Mouse (Mus musculus): ENCODE results near the gene Cdh13. TPM values are rescaled to one million over a fixed set of nuclear protein-coding genes. Genes with fewer than 3 reads are reported as not detected.

Cdh13 gene
- polyA plus RNA-seq, 1 experiment from 2014 or later: 0.53 TPM

DNA sequence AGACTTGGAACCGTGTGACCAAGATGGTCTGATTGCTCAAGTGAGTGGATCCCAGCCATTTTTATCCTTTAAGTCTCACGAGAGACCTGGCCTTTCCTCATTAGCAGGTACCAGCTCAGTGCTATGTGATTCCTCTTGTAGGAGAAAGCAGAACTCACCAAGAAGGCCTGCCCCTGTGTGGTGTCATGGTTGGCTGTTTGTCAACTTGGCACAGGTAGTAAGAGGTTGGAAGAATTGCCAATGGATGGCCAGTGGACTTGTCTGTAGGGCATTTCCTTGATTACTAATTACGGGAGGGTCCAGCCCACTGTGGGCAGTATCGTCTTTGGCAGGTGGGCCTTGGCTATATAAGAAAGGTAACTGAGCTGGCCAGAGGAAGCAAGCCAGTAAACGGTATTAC is 281.7 kb downstream of the Cdh13 start:
- DNase-seq (no peak), ATAC-seq (no peak)
- 81% methylated on average over 5 of the region's 5 CpGs for WGBS (ENCODE audit: insufficient replicate concordance)
- H3K36me3 ChIP-seq (replicated peaks; ENCODE audit: insufficient read depth, low read length): no peaks in the 10 kb centered on the region
- H3K4me3 ChIP-seq (ENCODE audit: low read depth, low read length): no peak overlapping the region
- H3K9ac ChIP-seq (replicated peaks): no peak overlapping the region
- H3K4me1 ChIP-seq (ENCODE audit: insufficient read depth): no peaks in the 10 kb centered on the region
- H3K9me3 ChIP-seq (ENCODE audit: low read length): no peaks in the 10 kb centered on the region
- no peak overlapping the region for H3K27ac ChIP-seq (ENCODE audit: low read depth)
- TF ChIP-seq CTCF (IDR thresholded peaks at IDR 0.05; ENCODE audit: low read depth) (no peak), EP300 (IDR thresholded peaks at IDR 0.05; ENCODE audit: low read depth) (no peak)
- no peaks in the 10 kb centered on the region for H3K27me3 ChIP-seq (ENCODE audit: insufficient read depth, low read length)
- H3K4me2 ChIP-seq (ENCODE audit: low read depth, low read length): no peak overlapping the region

DNA sequence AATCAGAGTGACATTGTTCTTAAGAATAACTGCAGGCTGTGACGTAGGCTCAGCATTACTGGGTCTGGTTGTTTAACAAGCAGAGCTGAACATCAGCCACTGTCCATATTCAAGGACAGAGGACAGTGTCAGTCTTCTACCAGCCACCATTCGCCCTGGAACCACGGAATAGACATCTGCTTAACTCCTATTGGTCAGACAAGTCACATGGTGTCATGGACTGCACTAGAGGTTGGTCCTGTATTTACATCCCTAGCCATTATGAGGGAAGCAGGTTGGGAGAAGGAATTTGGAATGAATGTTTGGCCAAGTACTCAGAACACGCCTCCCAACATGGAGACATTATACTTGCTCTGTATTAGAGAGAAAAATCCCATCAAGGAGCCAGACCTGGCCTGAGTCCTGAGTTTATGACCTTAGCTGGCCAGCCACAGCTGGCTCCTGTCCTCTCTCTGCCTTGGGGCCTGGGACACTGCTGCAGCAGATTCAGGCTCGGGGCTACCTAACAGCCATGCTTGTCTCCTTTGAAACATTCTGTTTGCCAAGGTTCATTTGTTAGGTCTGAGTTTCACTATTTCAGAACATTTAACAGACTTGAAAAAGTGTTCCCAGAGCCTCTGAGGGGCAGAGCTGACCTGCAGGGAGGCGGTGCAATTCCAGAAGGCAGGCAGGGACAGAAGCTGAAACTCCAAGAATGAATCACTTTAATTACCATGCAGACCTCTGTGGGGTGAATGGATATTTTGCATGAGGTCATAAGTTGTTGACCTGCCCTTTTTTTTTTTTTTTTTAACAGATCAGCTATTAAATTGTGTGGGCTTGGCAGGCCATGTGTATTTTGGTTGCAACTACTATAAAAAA is 282.6 kb downstream of the Cdh13 start:
- no peaks in the 10 kb centered on the region for H3K27me3 ChIP-seq (ENCODE audit: insufficient read depth, low read length)
- no peak overlapping the region for H3K4me2 ChIP-seq (ENCODE audit: low read depth, low read length)
- H3K9me3 ChIP-seq (ENCODE audit: low read length): no peaks in the 10 kb centered on the region
- H3K27ac ChIP-seq (ENCODE audit: low read depth): no peak overlapping the region
- DNase-seq: no peak
- no peak overlapping the region for H3K4me3 ChIP-seq (ENCODE audit: low read depth, low read length)
- ATAC-seq: no peak
- 66% methylated on average over 6 of the region's 6 CpGs for WGBS (ENCODE audit: insufficient replicate concordance)
- no peak overlapping the region for H3K9ac ChIP-seq (replicated peaks)
- no peaks in the 10 kb centered on the region for H3K4me1 ChIP-seq (ENCODE audit: insufficient read depth)
- TF ChIP-seq CTCF (IDR thresholded peaks at IDR 0.05; ENCODE audit: low read depth): no peak
- TF ChIP-seq EP300 (IDR thresholded peaks at IDR 0.05; ENCODE audit: low read depth): no peak
- no peaks in the 10 kb centered on the region for H3K36me3 ChIP-seq (replicated peaks; ENCODE audit: insufficient read depth, low read length)

DNA sequence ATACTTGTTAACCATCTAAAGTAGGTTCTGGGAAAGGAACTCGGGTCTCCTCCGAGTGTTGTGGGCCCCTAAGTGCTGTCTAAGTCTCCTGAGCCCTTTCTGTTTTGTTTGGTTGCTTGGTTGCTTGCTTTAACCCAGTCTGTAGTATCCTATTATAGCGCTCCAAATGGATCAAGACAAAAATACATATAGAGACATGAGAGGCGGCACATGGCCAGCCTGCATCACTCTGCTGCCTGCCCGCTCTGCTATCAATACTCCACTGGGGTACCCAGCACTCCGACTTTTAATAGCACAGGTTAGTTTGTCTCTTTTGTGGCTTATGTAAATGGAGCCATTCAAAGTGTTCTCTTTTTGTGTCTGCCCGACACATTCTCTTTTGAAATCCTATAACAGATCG is 285.8 kb downstream of the Cdh13 start:
- DNase-seq: no peak
- no peak for ATAC-seq
- 78% methylated on average over 8 of the region's 8 CpGs for WGBS (ENCODE audit: insufficient replicate concordance)
- Histone ChIP-seq H3K4me1 (ENCODE audit: insufficient read depth) (no peaks in the 10 kb centered on the region), H3K27ac (ENCODE audit: low read depth) (no peak overlapping the region), H3K4me3 (ENCODE audit: low read depth, low read length) (no peak overlapping the region), H3K36me3 (replicated peaks; ENCODE audit: insufficient read depth, low read length) (no peaks in the 10 kb centered on the region), H3K9me3 (ENCODE audit: low read length) (no peaks in the 10 kb centered on the region), H3K4me2 (ENCODE audit: low read depth, low read length) (no peak overlapping the region), H3K9ac (replicated peaks) (no peak overlapping the region), H3K27me3 (ENCODE audit: insufficient read depth, low read length) (no peaks in the 10 kb centered on the region)
- TF ChIP-seq EP300 (IDR thresholded peaks at IDR 0.05; ENCODE audit: low read depth): no peak
- TF ChIP-seq CTCF (IDR thresholded peaks at IDR 0.05; ENCODE audit: low read depth): no peak

DNA sequence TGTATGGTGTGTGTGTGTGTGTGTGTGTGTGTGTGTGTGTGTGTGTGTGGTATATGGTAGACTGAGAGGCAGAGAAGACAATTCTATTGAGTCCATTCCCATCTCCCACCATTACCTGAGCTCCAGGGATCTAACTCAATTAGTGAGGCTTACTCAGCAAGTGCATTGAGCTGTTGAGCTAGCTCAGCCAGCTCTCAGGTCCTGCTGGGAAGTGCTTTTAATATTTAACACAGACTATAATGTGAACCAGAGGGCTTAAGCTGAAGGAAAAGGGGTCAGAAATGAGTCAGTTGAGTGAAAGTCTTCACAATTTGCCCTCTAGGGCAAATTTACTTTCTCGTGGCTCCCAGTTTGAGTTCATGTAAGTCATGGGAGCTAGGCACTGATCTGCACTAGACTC is 297.7 kb downstream of the Cdh13 start:
- no peaks in the 10 kb centered on the region for H3K27me3 ChIP-seq (ENCODE audit: insufficient read depth, low read length)
- H3K36me3 ChIP-seq (replicated peaks; ENCODE audit: insufficient read depth, low read length): no peaks in the 10 kb centered on the region
- H3K4me3 ChIP-seq (ENCODE audit: low read depth, low read length): no peak overlapping the region
- no peak overlapping the region for H3K4me2 ChIP-seq (ENCODE audit: low read depth, low read length)
- H3K27ac ChIP-seq (ENCODE audit: low read depth): no peak overlapping the region
- TF ChIP-seq EP300 (IDR thresholded peaks at IDR 0.05; ENCODE audit: low read depth): no peak
- no peak for TF ChIP-seq CTCF (IDR thresholded peaks at IDR 0.05; ENCODE audit: low read depth)
- H3K9me3 ChIP-seq (ENCODE audit: low read length): no peaks in the 10 kb centered on the region
- no peak for DNase-seq
- no peak for ATAC-seq
- WGBS (ENCODE audit: insufficient replicate concordance): 78% methylated on average over 1 of the region's 1 CpGs
- H3K4me1 ChIP-seq (ENCODE audit: insufficient read depth): no peaks in the 10 kb centered on the region
- H3K9ac ChIP-seq (replicated peaks): no peak overlapping the region

DNA sequence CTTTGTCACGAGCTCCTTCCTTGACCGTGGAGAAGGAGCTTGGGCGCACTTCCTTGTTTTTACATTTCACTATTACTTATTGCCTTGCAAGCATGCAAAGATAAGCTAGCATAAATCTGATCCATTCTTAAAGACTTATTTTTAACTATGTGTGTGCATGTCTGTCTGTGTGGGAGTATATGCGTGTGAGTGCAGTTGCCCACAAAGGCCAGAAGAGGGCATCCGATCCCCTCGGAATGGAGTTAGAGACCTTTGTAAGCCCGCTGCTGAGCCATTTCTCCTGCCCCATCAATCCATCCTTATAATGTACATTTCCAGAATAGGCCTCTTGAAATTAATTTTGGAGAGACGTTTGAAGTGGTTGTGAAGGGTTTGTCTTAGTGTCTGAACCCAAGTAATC is 298.7 kb downstream of the Cdh13 start:
- H3K36me3 ChIP-seq (replicated peaks; ENCODE audit: insufficient read depth, low read length): no peaks in the 10 kb centered on the region
- H3K27me3 ChIP-seq (ENCODE audit: insufficient read depth, low read length): no peaks in the 10 kb centered on the region
- no peaks in the 10 kb centered on the region for H3K9me3 ChIP-seq (ENCODE audit: low read length)
- H3K4me2 ChIP-seq (ENCODE audit: low read depth, low read length): no peak overlapping the region
- no peak overlapping the region for H3K9ac ChIP-seq (replicated peaks)
- TF ChIP-seq CTCF (IDR thresholded peaks at IDR 0.05; ENCODE audit: low read depth): no peak
- no peak for TF ChIP-seq EP300 (IDR thresholded peaks at IDR 0.05; ENCODE audit: low read depth)
- no peak for DNase-seq
- H3K4me1 ChIP-seq (ENCODE audit: insufficient read depth): no peaks in the 10 kb centered on the region
- no peak overlapping the region for H3K4me3 ChIP-seq (ENCODE audit: low read depth, low read length)
- no peak for ATAC-seq
- H3K27ac ChIP-seq (ENCODE audit: low read depth): no peak overlapping the region
- 86% methylated on average over 8 of the region's 8 CpGs for WGBS (ENCODE audit: insufficient replicate concordance)

DNA sequence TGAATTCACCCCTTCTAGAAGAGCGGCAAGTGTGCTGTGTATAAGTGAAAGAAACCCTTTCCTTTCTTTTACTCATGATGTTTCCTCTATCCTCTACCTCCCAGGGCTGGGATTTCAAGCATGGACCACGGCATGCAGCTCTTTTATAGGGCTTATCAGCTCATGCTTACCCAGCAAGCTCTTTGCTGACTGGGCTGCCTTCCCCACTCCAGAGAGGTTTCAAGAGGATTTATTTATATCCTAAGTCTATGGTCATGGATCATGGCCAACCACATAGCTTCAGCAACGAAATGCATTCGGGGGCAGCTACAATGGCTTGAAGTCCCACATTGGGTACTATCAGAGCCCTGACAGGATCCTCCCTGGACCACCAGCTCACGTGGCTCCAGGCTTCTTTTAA is 304.4 kb downstream of the Cdh13 start:
- 63% methylated on average over 5 of the region's 5 CpGs for WGBS (ENCODE audit: insufficient replicate concordance)
- Histone ChIP-seq H3K4me3 (ENCODE audit: low read depth, low read length) (no peak overlapping the region), H3K27me3 (ENCODE audit: insufficient read depth, low read length) (no peaks in the 10 kb centered on the region), H3K9ac (replicated peaks) (no peak overlapping the region), H3K4me2 (ENCODE audit: low read depth, low read length) (no peak overlapping the region), H3K4me1 (ENCODE audit: insufficient read depth) (no peaks in the 10 kb centered on the region), H3K9me3 (ENCODE audit: low read length) (no peaks in the 10 kb centered on the region), H3K36me3 (replicated peaks; ENCODE audit: insufficient read depth, low read length) (no peaks in the 10 kb centered on the region), H3K27ac (ENCODE audit: low read depth) (no peak overlapping the region)
- TF ChIP-seq CTCF (IDR thresholded peaks at IDR 0.05; ENCODE audit: low read depth) (no peak), EP300 (IDR thresholded peaks at IDR 0.05; ENCODE audit: low read depth) (no peak)
- no peak for ATAC-seq
- no peak for DNase-seq

All from liver, postnatal 0 days (tissue).